Mouse (Mus musculus) C3H10T1/2 (cell line): ENCODE measurements around the gene Spon1. TPM values are rescaled to one million over a fixed set of nuclear protein-coding genes. Genes with fewer than 3 reads are reported as not detected.

ENCODE experiments used
- polyA plus RNA-seq, 2 experiments: library from polyadenylated mRNA; unstranded; fragments of >200 nt; fragmentation: generic; extraction: Trizol; gene quantifications; one replicate each; pipeline ENCODE4 v1.2.1; 2012; ENCODE audit warnings: missing spikeins in 2 of 2

The Spon1 gene
- under 1 TPM; 0.01 to 0.02 TPM for polyA plus RNA-seq

GRCm38 (mm10) chr7:113765667-113766497 lies at the start of gene Spon1:
TSS of gene Spon1 (plus strand) at chr7:113765998.

